Mouse (Mus musculus) heart, embryonic 14.5 days (tissue): ENCODE data around the gene Slc38a10. TPM values are rescaled to one million over a fixed set of nuclear protein-coding genes. Genes with fewer than 3 reads are reported as not detected.
A peak's percentile ranks its signal among the peaks of the same experiment; 100 is the strongest.

Source experiments
- ATAC-seq: fragments of 200-750 bp; cut with Nextera tagmentation; 2 replicates; pipeline ENCODE4 v1.8.0; 2017; ENCODE audit warnings: low read depth, moderate TSS enrichment; ENCODE audit not compliant: insufficient number of reproducible peaks, insufficient read depth, low FRiP score
- H3K27ac ChIP-seq, 2 experiments: fragments of 200-500 bp in 1 of 2; fragments of 300-500 bp in 1 of 2; sonication (generic) in 1 of 2; replicated peaks in 1 of 2; 2 replicates each; pipeline ENCODE4 v1.5.1; 2012 to 2014; ENCODE audit warnings: low read depth in 2 of 2, low read length in 2 of 2, control low read depth in 1 of 2, mild to moderate bottlenecking in 1 of 2, mixed read lengths in 1 of 2; ENCODE audit not compliant: control insufficient read depth in 1 of 2, insufficient read depth in 1 of 2
- H3K27me3 ChIP-seq: fragments of 300-500 bp; sonication (generic); 2 replicates; pipeline ENCODE4 v1.6.1; 2014; ENCODE audit warnings: mild to moderate bottlenecking, low read length, control low read depth; ENCODE audit not compliant: control insufficient read depth, insufficient read depth
- H3K36me3 ChIP-seq: fragments of 300-500 bp; sonication (generic); 2 replicates; pipeline ENCODE4 v1.6.1; 2014; ENCODE audit warnings: mild to moderate bottlenecking, control low read depth, low read length, mixed read lengths; ENCODE audit not compliant: control insufficient read depth, insufficient read depth
- H3K4me1 ChIP-seq, 2 experiments: fragments of 200-500 bp in 1 of 2; fragments of 300-500 bp in 1 of 2; sonication (generic) in 1 of 2; 2 replicates each; pipeline ENCODE4 v1.6.1; 2012 to 2014; ENCODE audit warnings: low read length in 2 of 2, control low read depth in 1 of 2, mixed read lengths in 1 of 2; ENCODE audit not compliant: control insufficient read depth in 2 of 2, insufficient read depth in 2 of 2
- H3K4me2 ChIP-seq: fragments of 300-500 bp; sonication (generic); 2 replicates; pipeline ENCODE4 v1.6.1; 2014; ENCODE audit warnings: mild to moderate bottlenecking, low read length
- H3K4me3 ChIP-seq, 2 experiments: fragments of 200-500 bp in 1 of 2; fragments of 300-500 bp in 1 of 2; sonication (generic) in 1 of 2; 2 replicates each; pipeline ENCODE4 v1.5.1; 2012 to 2014; ENCODE audit warnings: low read length in 2 of 2, mild to moderate bottlenecking in 2 of 2, control low read depth in 1 of 2, low read depth in 1 of 2, moderate library complexity in 1 of 2; ENCODE audit not compliant: control insufficient read depth in 1 of 2, insufficient read depth in 1 of 2
- H3K9ac ChIP-seq: fragments of 300-500 bp; sonication (generic); 2 replicates; pipeline ENCODE4 v1.6.1; 2014; ENCODE audit warnings: mild to moderate bottlenecking, low read length
- H3K9me3 ChIP-seq: fragments of 300-500 bp; sonication (generic); 2 replicates; pipeline ENCODE4 v1.6.1; 2016; ENCODE audit warnings: low read length, control low read depth; ENCODE audit not compliant: control insufficient read depth
- WGBS: fragments of 180-500 bp; shearing (Covaris S2); extraction: QIAGEN DNeasy Blood & Tissue Kit; methylation state at CpG from one replicate; pipeline ENCODE4 v1.1.7; 2014; 5-methylcytosine and 5-hydroxymethylcytosine counted together
- polyA plus RNA-seq: library from polyadenylated mRNA; unstranded; fragments of >200 nt; fragmentation: Nextera tagmentation; extraction: Ambion mirVana; gene quantifications from 2 replicates; pipeline ENCODE4 v1.2.1, GENCODE M21; 2014

The Slc38a10 gene
- 68.8 and 74.1 TPM in 2 replicates for polyA plus RNA-seq

- peaks cover 11% of the 10 kb centered on the region; the same call in 1 of the 2 replicates for H3K36me3 ChIP-seq
- ATAC-seq, result peak; percentile 96
- peak within 1 kb of the TSS; percentile 66 to 82 for H3K4me3 ChIP-seq
- peaks cover 6 to 19% of the 10 kb centered on the region in 2 experiments; a peak in 3 of 4 replicates for H3K4me1 ChIP-seq
- peak within 1 kb of the TSS; percentile 85 for H3K9ac ChIP-seq
- no peaks in the 10 kb centered on the region for H3K27me3 ChIP-seq
- WGBS, result 1% methylated on average over 28 of the region's 28 CpGs
- peak within 1 kb of the TSS; percentile 52 to 76 for H3K27ac ChIP-seq
- peak within 1 kb of the TSS; percentile 78 for H3K4me2 ChIP-seq
- H3K9me3 ChIP-seq, result no peaks in the 10 kb centered on the region
Measured at GRCm38 (mm10) chr11:120151113-120151494, at the start of gene Slc38a10. Slc38a10 (minus strand) TSS chr11:120151346.

GRCm38 (mm10) chr11:120200621-120201020 lies 49.5 kb upstream of the Slc38a10 start:
- Histone ChIP-seq H3K36me3 (no peaks in the 10 kb centered on the region), H3K27me3 (no peaks in the 10 kb centered on the region), H3K9me3 (no peaks in the 10 kb centered on the region), H3K4me3 (no peak overlapping the region), H3K4me2 (no peak overlapping the region), H3K4me1 (peaks cover 2 to 12% of the 10 kb centered on the region in 2 experiments), H3K9ac (no peak overlapping the region), H3K27ac (no peak overlapping the region)
- ATAC-seq, result no peak
- 61% methylated on average over 6 of the region's 6 CpGs for WGBS

GRCm38 (mm10) chr11:120199766-120200165 lies 48.6 kb upstream of the Slc38a10 start:
- WGBS, result 63% methylated on average over 7 of the region's 7 CpGs
- Histone ChIP-seq H3K27me3 (no peaks in the 10 kb centered on the region), H3K4me2 (no peak overlapping the region), H3K4me1 (peaks cover 0 to 10% of the 10 kb centered on the region in 2 experiments; a peak in 2 of 4 replicates), H3K4me3 (no peak overlapping the region), H3K27ac (peak overlapping the region in 1 of 2 experiments; percentile 4; a peak in 2 of 4 replicates), H3K9me3 (no peaks in the 10 kb centered on the region), H3K36me3 (no peaks in the 10 kb centered on the region), H3K9ac (no peak overlapping the region)
- no peak for ATAC-seq

DNA sequence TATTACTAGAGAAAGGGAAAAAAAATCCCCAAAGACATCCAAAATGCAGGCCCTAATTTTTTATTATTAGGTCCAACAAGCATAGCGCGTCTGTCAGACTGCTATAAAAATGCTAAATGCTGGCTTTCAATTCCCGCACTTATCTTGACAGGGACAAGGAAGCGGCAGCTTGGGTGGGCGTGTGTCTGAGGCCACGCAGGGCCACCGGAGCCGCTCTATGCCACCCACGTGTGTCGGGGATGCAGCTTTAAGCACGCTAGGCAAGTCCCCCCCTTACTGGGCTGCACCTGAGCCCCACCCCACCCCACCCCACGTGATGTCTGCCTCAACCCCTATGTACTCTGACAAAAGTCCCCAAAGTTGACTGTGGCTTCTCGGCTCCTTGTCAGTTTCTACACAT lies 47.7 kb upstream of the Slc38a10 start:
- ATAC-seq, result no peak
- peak overlapping the region; percentile 38; the same call in 1 of the 2 replicates for H3K9ac ChIP-seq
- H3K4me1 ChIP-seq, result peaks cover 0 to 10% of the 10 kb centered on the region in 2 experiments; a peak in 2 of 4 replicates
- H3K27ac ChIP-seq, result no peak overlapping the region; a peak in 1 of 4 replicates
- WGBS, result 22% methylated on average over 13 of the region's 13 CpGs
- no peaks in the 10 kb centered on the region for H3K9me3 ChIP-seq
- H3K36me3 ChIP-seq, result no peaks in the 10 kb centered on the region
- peak overlapping the region; percentile 25; the same call in 1 of the 2 replicates for H3K4me2 ChIP-seq
- no peaks in the 10 kb centered on the region for H3K27me3 ChIP-seq
- H3K4me3 ChIP-seq, result no peak overlapping the region

DNA sequence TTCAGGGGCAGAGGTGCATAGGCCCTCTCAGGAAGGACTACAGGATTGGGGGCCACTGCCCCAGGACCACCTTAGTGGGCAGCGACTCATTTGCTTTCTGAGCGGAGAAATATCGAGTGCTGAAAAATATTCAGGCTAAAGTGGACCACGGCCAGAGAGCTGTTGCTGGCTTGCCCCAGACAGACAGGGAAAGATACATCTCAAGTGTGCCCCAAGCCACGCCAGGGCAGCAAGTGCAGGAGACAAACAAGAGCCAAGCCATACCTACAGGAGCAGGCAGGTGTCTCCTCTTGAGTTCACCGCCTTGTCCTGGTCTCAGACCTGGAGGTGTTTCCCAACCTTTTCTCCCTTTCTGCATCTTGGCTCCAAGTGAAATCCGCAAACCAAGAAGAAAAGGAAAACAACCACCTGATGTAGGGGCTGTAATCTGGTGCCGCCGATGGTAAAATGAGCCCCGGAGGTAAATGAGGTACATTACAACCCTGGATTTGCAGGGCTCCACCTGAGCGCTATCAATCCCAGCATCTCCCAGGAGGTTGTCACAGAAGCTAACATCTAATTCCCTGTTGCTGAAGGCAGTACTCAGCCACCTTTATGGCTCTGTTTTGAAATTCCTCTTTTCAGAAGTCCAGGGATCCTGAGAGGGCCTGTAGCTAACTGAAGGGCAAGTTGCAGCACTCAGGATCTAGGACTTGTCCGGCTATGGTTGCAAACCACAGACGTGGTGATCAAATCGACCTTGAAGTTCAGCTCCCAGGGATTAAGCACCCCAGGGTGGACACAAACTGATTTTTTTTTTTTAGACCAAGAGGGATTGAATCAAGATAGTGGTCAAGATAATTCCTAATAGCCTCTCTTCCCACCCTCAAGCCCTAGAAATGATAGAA lies 39.6 kb upstream of the Slc38a10 start:
- 36% methylated on average over 14 of the region's 14 CpGs for WGBS
- peaks cover 11% of the 10 kb centered on the region; the same call in 1 of the 2 replicates for H3K36me3 ChIP-seq
- peak overlapping the region; percentile 65 for H3K9ac ChIP-seq
- peak overlapping the region; percentile 63 for H3K4me2 ChIP-seq
- H3K9me3 ChIP-seq, result no peaks in the 10 kb centered on the region
- H3K4me1 ChIP-seq, result peaks cover 13 to 28% of the 10 kb centered on the region in 2 experiments
- H3K27ac ChIP-seq, result peak overlapping the region; percentile 59 to 97
- H3K27me3 ChIP-seq, result no peaks in the 10 kb centered on the region
- H3K4me3 ChIP-seq, result peak overlapping the region; percentile 26 to 28; a peak in 2 of 4 replicates
- ATAC-seq, result no peak

DNA sequence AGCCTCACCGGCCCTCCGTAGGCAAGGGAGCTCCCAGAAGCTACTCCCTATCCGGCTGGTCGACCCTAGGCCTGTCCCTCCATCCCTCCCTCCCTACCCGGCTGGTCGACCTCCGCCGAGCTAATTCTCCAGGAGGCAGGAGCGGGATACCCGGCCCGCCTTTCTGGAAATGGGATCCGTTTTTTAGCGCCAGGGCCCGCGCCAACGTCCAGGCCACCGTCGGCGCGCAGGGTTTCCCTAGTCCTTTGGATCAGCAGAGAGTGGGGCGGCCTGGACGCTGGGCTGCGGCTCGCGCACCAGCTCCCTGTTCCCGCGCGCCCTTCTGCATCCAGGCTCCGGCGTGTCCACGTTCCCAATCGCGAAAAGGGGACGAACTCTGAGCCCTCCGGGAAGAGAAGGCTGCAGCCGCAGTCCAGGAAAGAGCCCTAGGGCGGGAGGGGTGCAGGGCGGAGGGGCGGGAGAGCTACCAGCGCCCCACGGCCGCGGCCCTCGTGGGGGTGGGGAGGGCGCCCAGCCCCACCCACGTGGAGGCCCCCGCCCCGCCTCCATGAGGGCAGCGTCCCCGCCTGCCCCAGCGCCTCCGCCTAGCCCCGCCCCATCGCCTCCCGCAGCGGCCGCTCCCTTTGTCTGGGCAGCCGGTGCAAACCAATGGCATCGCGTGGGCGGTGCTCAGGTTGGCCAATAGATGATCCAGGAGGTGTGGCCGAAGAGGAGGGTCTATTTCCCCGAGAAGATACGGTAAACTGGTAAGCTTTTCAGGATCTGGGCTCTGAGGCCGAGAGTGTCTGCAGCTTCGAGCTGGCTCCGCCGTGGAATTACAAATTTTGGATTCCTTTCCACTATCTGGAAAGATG lies 38.5 kb upstream of the Slc38a10 start:
- Histone ChIP-seq H3K9ac (peak overlapping the region; percentile 98), H3K4me1 (peaks cover 17 to 38% of the 10 kb centered on the region in 2 experiments), H3K4me3 (peak overlapping the region; percentile 73 to 85), H3K27ac (peak overlapping the region; percentile 89 to 97), H3K9me3 (no peaks in the 10 kb centered on the region), H3K4me2 (peak overlapping the region; percentile 94), H3K27me3 (no peaks in the 10 kb centered on the region), H3K36me3 (peaks cover 11% of the 10 kb centered on the region; the same call in 1 of the 2 replicates)
- under 1% methylated on average over 63 of the region's 68 CpGs for WGBS
- ATAC-seq, result peak; percentile 92
